Mouse (Mus musculus) left cerebral cortex, adult 6 months (tissue): ENCODE measurements around the gene Mthfs. TPM values are rescaled to one million over a fixed set of nuclear protein-coding genes. Genes with fewer than 3 reads are reported as not detected.

Source experiments
- long read RNA-seq, 2 experiments: library from polyadenylated mRNA; unstranded; transcript quantifications; one replicate each; pipeline ENCODE4 v2.0.0; 2019 to 2020
- polyA plus RNA-seq: library from polyadenylated mRNA; unstranded; fragments of <200 nt; fragmentation: Nextera tagmentation; gene quantifications from 2 replicates; pipeline ENCODE4 v1.2.3, GENCODE M21; 2021

The Mthfs gene
- 31.1 and 41.8 TPM in 2 replicates for polyA plus RNA-seq
- long read RNA-seq, experiment 1, partial matches to known transcripts: 0 of 13 reads
- long read RNA-seq, experiment 1, other reads (novel, unspliced or antisense): 10 of 13 reads
- long read RNA-seq, experiment 2, partial matches to known transcripts: 0 of 17 reads
- long read RNA-seq, experiment 2, other reads (novel, unspliced or antisense): 14 of 17 reads

DNA sequence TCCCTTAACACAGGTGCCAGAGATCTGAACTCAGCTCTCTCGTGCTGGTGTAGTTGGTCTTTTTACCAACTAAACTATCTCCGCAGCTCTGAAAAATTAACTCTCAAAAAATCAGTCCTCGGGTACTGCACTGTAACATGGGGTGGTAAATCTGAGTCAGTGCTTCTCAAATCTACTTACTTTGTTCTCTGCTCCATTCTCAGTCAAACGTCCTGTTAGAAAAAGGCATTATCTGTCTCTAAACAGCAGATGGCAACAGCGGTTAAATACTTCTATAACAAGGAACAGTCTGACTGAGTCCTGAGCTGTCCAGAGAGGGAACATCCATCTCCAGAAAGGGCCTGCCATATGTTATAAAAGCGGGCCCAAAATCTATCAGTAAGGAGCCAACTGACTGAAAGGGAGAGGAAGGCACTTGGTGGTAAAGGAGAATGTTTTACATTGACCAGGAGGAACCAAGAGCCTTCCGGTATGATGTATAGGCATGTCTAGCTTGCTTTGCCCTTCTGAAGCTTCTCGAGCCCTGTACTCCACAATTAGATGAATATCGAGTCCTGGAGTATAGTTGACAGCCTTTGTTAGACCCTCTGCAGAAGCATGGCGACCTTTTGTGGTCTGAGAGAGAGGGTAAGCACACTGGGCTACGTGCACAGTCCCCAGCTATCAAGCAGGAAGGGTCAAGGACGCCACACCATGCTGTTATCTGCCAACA lies at the start of gene Mthfs:
Gene Mthfs, plus strand, starts transcription at position 324 of the 712 bp plus-strand sequence.

GRCm38 (mm10) chr9:89198969-89199416 lies 11.5 kb upstream of the Mthfs start, which contains the start of the genes Bcl2a1b and Gm29094:
Gene Bcl2a1b (plus strand): TSS chr9:89199209.
Gene Gm29094 (plus strand): TSS chr9:89199379.

Other genes with a start within 250 kb of the Mthfs start
- not detected in 2 replicates for gene Trim43b, start 117.8 kb upstream of the Mthfs start, polyA plus RNA-seq
- 4.6 and 5.0 TPM in 2 replicates for gene Bcl2a1b, start 11.5 kb upstream of the Mthfs start, polyA plus RNA-seq
- gene Gm29094, start 11.3 kb upstream of the Mthfs start, polyA plus RNA-seq: not detected in 2 replicates